Mouse (Mus musculus) megakaryocyte, embryonic 14.5 days (primary cell): ENCODE measurements around the gene Otop3.

ENCODE experiments used
- FLI1 ChIP-seq: IDR thresholded peaks from 2 replicates; pipeline ENCODE4 v1.6.1; 2012; ENCODE audit warnings: low read length, inconsistent platforms, mixed read lengths
- GATA1 ChIP-seq: IDR thresholded peaks from 3 replicates; pipeline ENCODE4 v1.6.1; 2012; ENCODE audit warnings: mixed read lengths, low read length, inconsistent platforms, borderline replicate concordance

DNA sequence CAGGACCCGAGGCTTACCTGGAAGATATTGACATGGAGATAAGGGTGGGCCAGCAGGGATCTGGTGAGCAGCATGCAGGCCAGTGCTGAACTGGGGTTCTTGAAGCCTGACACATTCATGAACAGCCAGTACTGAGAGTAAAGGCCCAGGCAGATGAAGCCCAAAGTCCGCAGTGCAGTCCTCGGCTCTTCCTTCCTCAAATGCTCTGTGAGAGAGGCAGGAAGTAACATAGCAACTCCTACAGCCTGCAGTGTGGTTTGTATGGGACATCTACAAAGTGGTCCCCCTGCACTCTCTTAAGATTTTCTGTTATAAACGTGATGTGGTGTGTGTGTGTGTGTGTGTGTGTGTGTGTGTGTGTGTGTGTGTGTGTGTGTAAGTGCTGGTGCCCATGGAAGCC, 49.2 kb upstream of the Otop3 start:
- no peak for TF ChIP-seq GATA1
- no peak for TF ChIP-seq FLI1
